Mouse (Mus musculus): ENCODE results near the gene Oca2.

DNA sequence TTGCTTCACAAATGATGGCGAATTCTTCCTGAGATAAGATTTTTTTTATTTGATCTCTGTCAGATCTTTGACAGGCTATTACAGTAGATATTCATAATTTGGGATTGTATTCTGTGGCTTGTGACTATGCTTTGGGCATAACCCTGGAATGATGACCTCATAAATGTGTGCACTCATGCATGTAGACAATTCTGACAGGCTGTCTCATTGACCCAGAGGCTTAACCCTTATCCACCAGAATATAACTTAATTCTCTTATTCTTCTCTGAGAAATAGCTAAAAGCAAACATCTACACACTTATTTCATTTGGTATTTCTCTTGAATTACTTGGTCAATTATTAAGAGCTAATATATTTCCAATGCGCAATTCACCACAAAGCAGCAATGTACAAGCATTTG, 37.9 kb downstream of the Oca2 start:
- no peak for TF ChIP-seq CTCF (IDR thresholded peaks at IDR 0.05; ENCODE audit: low read depth)
- TF ChIP-seq EP300 (IDR thresholded peaks at IDR 0.05; ENCODE audit: low read depth): no peak

Measured in liver, embryonic 14.5 days (tissue).